Mouse (Mus musculus) lung, postnatal 25 days (tissue): ENCODE measurements around the gene Wdr26.
A peak's percentile ranks its signal among the peaks of the same experiment; 100 is the strongest.

ENCODE experiments used
- DNase-seq: peaks from one replicate; pipeline ENCODE4 v3.0.0; 2022; ENCODE audit warnings: low spot score

Wdr26 gene

DNA sequence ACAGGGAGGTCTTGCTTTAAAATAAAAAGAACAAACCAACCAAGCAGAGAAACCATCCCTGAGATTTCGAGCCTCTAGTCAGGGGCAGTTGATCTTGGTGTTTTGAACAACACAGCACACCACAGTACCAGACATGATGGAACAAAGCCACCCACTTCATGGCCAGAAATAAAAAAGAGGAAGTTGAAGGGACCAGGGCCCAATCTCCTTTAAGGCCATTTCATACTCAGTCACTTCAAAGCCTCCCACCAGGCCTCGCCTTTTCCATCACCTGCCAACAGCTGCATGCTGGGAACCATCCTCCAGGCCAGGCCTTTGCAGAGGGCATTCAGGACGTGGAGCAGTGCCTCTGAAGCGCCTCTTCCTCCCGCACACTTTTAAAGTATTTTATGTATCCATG, 25.5 kb upstream of the Wdr26 start:
- DNase-seq = no peak

DNA sequence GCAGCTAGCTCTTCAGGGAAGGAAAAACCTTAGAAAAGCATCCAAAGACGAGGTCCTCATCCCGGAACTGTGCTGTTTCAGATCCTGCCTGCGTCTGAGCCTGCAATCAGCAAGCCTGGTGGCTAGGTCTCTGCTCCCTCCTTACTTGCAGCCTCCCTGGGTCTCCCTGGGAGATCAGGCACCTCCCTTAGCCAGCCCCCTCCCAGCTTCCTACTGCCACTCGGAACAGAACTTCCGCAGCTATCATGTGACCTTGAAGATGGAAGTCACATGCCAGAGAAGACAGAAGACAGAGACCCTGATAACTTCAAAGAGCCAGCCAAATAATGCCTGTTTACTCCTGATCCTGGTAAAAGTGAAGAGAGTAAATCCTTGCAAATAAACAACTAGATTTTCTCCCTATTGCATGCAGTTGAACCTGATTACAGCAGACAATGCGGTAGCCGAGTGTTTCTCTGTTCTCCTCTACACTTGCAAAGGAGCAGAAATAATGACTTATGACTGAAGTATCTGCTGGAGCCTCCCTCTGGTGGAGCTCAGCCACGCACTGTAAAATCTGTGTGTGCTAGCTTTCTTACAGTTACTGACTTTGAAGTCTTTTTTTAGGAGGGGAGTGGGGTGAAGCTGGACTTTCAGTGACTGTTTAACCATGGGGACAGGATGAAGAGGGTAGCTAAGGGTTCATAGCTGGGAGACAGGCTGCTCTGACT, 22.7 kb upstream of the Wdr26 start:
- no peak for DNase-seq

DNA sequence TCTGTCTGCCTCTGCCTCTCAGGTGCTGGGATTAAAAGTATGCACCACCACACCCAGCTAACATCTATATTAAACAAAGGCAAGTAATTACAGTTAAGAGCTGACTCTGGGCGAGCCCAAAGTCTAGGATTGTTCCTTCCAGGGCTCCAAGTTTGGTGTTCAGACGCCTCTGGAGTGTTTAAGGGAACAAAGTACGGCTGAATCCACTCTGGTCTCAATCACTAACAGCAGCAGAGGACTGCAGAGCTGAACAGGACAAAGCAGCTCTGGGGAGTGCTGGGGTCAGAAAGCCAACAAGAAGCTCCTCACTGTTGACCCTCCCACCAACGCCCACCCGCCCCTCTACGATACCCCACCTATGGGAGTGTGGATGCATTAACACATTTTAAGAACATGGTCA, 21.9 kb upstream of the Wdr26 start:
- no peak for DNase-seq

DNA sequence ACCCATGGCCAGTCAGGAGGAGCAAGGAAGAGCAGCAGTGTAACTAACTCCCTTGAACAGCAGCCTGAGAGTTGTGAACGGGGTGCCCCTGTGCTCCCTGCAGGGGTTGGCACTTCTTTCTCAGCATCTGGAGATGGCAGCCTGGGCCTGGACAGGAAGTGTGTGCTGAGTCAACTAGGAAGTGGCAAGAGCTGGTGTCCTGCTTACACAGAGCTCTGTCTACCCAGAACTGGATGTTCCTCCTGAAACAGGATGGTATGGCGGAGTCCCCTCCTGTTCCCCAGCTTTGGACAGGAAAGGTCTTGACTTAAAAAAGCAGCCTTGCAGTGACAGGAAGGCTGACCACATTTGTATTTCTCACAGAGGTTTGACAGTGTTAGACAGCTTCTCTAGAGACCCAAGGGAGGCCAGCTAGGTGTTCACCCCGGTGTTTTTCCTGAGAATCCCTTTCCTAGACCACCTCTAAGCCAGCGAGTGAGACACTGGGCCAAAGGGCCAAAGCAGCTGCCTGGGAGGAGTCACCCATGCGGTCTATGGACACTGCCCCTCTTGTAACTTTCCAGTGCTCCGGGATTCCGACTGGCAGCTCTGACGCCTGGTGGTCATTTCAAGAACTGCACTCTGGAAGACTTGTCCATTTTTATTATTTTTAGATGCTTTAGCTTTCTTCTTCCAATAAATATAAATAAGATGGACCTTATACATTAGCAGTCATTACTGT, 20.7 kb upstream of the Wdr26 start:
- peak; percentile 89 for DNase-seq

DNA sequence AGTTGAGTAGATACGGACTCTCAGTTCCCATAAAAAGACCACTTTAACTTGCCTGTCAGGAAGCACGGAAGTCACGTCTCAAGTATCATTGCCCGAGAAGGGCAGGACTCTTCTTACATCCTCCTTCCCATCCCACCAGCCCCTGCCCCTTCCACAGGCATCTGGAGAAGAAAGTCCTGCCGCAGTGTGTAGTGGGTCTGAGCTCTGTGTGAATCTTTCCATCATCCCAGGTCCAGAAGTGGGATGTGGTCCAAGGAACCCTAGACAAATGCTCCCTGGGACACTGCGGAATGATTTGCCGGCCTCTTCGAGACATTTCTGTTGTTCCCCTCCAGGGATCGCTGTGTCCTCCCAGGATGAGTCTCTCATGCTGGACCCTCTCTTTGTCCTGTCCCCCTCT, 20.0 kb upstream of the Wdr26 start:
- DNase-seq = no peak

DNA sequence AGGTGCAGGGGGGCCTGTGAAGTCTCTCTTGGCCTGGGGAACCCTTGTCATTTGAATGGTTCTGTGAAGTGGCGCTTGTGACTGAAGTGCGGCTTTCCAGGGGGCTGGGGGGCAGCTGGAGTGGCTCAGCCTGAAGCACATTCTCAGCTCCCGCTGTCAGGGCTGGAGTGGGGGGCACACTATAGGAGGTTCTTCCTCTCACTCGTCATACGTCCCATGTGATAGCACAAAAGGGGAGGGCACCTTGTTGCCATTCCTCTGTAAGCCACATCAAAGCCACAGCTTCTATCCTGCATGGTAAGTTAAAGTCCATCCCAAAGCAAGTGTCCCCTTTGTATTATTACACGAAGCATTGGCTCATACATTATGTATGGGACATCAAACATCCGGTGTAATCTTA, 19.5 kb upstream of the Wdr26 start:
- DNase-seq = no peak

DNA sequence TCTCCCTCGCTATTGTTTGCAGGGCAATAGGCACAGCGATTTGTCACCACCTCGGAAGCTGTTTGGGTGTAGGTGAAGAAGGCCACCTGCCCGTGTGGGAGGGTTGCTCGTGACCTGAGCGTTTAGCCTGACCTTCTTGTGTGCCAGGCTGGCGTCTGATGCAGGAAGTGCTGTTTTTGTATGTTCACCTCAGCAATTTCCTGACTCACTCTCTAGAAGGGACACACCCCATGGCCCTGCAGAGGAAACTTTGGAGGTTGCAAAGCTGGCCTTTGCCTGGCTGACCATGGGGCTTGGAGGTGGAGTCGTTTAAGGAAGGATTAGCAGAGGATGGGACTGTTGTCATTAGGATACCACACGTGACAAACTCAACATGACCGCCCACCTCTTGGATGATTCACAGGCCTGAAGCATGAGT, 18.9 kb upstream of the Wdr26 start:
- DNase-seq = peak; percentile 72

DNA sequence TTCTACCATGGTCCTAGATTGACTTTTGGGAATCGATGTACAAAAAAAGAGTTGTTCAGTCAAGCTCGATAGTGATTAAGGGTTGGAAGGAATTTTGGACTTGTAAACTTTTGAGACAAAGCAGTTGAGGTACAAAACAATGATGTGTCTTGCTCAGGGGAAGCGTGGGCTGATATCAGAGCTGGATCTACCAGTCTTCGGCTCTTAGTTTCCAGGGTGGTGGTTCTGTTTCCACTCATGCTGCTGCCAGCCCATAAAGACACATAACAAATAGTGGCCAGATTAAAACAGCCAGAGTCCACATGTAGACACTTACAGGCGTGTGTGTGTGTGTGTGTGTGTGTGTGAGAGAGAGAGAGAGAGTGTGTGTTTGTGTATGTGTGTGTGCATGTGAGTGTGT, 17.2 kb upstream of the Wdr26 start:
- DNase-seq = no peak

DNA sequence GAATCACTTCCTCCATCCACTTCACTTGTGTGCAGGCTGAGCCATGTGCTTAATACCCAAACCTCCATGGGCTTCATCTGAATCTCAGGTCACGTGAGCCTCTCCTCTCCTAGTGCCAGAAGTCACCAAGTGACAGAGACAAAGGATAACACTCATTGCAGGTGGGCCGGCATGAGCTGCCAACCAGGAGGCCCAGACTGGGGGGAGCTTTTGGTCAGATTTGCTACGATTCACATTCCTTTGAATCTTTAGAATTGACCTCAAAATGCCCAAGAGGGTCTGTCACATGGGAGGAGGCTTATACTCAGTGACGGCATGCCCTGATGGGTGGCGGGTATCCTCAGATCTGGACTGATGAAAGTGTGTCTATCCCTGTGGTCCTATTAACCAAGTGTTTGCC, 16.8 kb upstream of the Wdr26 start:
- no peak for DNase-seq

DNA sequence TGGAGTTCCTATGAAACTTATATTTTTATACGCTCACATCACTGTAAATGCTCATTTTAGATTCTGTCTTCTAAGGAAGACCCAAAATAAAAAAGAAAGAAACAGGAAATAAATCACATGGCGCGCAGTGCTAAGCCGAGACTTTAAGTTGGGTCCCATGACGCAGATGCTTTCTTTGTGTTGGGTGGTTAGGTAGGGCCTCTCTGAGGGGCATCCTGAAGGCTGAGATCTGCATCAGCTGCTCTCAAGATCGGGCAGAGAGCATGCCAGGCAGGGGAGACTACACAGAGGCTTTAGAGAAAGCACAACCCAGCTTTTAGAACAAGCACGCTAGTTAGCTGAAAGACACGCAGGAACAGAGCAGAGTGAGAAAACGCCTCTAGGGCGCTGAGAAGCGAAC, 16.0 kb upstream of the Wdr26 start:
- no peak for DNase-seq

DNA sequence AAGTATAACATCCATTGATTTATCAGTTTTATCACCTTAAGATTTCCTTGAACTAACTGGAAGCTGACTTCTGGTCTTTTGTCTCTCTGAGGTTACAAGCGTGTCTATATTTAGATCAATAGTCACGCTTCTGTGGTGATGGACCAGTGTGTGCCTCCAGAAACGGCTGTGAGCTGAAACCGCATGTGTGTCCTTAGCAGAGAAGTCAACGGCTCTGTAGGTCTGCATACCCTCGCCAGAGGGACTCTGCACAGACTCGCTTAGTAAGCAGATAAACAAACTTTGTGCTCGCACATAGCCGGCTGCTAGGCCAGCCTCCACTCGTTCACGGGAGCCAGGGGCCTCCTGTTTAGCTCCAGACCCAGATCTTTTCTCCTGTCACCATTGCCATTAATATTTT, 15.0 kb upstream of the Wdr26 start:
- DNase-seq = no peak

DNA sequence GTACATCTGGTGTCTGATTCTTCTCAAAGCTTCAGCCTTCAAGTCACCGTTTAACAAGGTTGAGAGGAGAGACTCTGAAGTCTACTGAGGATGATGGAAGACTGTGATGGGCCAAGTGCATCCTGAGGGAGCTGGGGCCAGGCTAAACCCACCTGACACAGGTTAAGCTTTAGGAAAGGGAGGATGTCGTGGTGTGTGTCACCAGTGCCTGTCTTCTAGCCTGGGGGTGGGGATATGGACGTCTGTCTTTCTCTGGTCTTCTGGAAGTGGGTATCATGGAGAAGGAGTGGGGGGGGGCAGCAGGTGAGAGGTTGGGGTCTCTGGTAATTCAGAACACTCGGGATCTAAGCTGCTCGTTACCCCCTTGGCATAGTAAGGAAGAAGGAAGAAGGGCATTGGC, 13.5 kb upstream of the Wdr26 start:
- DNase-seq = no peak

DNA sequence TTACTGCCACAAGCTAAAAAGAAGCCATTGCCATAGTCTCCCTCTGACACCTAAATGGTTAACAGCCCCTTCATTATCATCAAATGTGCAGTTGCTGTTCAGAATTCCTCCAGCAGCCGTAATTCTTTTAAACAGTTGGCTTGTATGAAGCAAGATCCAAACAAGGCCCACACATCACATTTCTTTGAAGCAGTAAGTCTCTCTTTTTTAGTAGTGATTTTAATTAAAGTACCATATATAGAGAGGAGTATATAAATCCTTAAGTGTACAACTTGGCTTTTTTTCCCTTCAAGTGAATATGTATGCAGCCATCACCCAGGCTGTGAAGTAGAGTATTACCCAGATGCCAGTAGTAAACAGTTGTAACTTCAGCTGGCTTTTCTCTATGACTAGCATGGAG, 10.2 kb upstream of the Wdr26 start:
- no peak for DNase-seq

DNA sequence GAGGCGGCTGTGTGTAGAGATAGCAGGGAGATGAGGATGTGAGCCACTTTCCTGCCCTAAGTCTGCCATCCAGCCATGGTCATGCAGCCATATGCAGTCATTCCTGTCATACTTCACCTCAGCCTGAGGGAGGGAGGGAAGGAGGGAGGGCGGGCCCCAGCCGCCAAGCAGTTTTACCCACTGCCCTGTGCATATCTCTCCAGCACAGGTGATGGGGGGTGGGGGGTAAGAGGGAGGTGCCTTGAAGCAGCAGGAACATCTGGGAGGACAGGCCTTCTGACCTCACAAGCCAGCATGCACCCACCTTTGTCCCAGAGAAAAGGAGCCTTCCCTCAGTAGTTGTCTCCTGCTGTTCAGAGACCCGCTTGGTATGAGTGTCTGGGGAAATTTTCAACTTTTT, 4.5 kb upstream of the Wdr26 start:
- DNase-seq = no peak

DNA sequence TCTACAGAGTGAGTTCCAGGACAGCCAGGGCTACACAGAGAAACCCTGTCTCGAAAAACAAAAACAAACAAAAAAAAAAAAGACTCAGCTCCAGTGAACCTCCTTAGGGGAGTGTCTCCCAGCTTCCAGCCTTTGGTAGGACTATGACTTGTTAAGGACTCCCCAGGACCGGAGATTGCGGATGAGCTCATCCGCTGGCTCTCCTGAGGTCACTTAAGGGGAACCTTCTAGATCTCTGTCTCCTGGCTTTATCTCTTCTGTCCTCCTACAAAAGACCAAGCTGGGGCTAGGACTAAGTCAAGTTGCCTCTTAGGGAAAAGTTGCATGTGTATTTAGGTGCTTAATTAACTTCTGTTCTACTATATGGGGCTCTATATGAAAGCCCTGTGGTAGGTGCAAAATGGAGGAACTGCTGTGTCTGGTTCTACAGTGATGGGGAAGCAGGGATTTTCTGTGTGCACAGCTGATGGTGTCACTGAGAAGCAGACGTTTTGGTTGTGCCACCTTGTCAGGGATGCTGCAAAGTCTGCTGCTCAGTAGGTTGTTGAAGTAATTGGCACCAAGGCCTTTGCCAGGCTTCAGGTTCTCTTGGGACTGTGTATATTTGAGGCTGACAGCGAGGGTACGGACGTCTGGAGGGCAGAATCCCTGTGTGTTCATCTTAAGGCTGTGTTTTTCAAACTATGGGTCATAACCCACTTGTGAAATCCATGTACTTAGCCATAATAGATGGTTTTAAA, 2.7 kb upstream of the Wdr26 start:
- DNase-seq = no peak

DNA sequence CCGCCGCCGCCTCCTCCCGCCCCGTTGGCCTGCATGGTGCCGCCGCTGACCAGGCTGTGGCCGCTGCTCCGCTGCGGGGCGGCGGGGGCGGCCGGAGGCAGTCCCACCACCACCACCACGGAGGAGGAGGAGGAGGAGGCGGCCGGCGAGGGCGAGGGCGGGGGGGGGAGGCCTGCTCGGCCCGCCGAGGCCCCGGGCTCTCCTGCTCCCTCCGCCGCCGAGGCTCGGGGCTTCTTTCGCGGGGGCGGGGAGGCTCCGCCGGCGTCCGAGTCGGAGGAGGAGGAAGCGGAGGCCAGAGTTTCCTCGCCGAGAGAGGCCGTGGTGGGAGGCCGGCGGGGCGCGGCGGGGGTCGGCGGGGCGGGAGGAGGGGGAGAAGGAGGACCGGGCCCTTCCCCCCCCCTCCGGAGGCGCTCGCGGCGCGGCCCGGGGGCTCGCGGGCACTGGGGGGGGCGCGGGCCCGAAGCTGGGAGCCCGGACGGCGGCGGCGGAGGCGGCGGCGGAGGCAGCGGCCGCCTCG, 340 bp downstream of the Wdr26 start:
- DNase-seq = no peak

DNA sequence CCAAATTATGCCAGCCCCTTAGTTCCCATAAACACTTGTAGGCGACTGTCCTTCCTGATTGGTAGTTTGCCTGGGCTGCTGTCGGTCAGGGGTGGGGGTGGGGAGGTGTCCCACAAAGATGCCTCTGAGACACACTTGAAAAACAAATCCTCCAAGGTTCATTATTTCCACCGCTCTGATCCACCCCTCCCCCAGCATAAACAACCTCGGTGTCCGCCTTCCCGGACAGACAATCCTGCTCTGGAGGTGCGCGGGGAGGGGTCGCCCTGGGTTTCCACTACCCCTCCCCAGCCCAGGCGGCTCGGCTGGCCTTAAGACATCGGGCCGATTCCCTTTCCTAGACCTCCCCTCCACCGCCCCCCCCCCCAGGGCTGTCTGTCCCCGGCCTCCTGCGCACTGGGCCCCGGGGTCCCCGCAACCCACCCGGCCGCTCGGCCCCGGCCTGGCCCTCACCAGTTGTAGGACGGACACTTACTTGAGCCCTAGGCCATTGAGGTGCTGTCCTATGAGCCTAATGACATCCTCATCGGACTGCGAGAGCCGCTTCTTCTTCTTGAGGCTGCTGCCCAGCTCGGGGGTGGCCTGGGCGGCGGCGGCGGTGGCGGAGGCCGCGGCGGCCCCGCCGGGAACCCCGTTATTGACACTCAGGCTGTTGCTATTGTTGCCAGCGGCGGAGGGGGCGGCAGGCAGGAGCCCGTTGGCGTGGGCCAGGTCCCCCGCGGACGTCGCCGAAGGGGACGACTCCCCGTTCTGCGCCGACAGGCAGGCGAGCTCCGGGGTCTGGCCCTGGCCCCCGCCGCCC, 999 bp downstream of the Wdr26 start:
- peak; percentile 39 for DNase-seq

DNA sequence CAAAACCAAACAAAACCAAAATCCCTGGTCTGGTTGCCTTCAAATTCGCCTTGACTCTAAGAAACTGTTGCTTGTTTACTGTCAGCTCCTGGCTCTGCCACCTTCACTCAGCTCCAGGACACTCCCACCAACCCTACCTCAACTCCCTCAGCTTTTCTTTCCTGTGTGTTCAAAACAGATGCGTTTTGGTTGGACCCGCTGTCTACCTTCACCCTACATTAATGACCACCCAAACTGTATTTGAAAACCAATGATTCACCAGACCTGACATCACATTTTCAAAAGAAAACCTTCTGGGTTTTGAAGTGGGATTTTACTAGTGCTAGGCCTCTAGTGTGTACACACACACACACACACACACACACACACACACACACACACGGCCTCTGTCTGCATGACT, 1.7 kb downstream of the Wdr26 start:
- no peak for DNase-seq

DNA sequence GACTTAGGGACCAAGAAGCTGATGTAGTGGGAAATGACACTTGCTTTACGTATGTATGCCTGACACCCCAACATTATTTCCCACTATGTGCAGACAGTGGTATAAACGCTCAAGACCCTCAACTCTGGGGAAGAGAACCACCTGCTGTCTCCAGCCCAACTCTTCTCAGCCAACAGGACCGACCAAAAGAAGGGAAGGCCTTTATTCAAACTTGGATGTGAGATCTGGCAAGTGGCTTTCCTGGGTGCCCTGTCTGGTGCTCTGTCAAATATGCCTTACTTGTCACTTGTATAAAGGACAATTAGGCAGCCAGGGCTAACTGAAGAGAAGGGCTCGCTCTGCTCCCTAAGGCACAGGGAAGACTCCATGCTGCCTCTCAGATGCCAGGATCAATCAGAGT, 12.4 kb downstream of the Wdr26 start:
- no peak for DNase-seq

DNA sequence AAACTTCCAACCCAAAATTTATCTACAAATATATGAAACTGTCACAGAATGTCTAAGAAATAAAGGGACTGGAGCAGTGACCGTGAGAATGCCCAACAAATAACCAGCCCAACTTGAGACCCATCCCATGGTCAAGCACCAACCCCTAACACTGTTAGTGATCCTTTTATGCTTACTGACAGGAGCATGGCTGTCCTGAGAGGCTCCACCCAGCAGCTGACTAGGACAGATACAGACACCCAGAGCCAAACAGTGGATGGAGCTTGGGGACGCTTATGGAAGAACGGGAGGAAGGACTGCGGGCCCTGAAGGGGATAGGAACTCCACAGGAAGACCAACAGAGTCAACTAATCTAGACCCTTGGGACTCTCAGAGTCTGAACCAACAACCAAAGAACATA, 22.9 kb downstream of the Wdr26 start:
- no peak for DNase-seq

DNA sequence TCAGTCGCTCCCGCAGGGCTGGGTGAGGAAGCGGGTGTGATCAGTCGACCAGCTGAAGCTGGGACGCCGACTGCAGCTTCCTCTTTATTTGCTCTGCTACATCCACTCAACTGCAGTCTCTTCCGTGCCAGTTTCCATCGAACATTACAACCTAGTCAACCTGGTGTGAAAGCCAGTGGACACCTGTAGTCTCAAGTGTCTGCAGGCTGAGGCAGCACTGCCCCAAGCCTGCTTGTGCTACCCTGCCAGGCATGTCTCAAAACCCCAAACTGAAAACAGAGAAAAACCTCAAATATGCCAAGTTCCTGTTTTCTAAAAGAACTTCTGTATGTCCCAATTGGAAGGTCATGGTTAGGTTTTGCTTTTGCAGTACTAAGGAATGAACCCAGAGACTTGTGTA, 41.6 kb downstream of the Wdr26 start:
- peak; percentile 8 for DNase-seq

DNA sequence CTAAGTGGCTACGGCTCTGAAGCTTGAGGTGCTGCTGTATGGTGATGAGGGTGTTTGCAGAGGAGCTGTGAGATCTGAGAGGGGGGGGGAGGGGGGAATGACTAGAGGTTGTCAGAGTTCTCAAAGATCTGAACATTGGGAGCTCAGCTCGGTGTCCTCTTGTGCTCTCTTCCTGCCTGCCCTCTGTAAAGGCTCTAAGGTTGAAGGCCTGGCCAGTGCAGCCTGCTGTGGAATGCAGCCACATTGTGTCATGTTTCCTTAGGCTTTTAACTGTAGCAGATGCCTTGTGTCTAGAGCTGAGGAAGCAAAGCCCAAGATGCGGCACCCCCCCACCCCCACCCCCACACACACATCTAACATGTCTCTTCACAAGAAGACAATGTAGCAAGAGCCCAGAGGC, 43.4 kb downstream of the Wdr26 start:
- DNase-seq = no peak
